Mouse (Mus musculus): Measurements from ENCODE around the gene Ly6g6e. TPM values are rescaled to one million over a fixed set of nuclear protein-coding genes. Genes with fewer than 3 reads are reported as not detected.

The Ly6g6e gene
- polyA plus RNA-seq, 1 experiment from 2014 or later: 0.53 TPM

DNA sequence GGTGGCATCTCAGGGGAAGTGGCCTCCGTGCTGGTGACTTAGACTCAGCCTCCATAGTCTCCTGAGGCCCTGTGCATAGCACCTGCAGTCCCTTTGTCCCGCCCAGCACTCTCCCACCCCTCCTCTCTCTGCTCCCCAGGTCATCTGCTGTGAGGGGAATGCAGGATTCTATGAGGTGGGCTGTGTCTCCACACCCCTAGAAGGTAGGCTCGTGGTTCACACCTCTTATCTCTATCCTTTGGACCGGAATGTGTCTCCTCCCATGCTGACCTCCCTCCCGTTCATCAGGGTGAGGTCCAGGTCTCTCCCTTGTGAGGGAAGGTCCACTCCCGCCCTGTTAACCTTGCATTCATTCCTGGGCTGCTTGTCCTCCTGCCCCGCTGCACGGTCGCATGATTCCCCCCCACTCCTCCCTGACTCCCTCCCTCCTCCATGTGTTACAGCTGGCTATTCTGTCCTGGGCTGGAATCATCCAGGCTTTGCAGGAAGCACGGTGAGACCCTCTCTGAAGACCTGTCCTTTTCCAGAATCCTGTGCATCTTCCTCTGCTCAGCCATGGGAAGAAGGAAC lies 23.6 kb downstream of the Ly6g6e start:
- Histone ChIP-seq H3K9me3 (no peaks in the 10 kb centered on the region), H3K4me1 (replicated peaks) (no peaks in the 10 kb centered on the region), H3K4me2 (no peak overlapping the region), H3K27me3 (no peaks in the 10 kb centered on the region), H3K9ac (no peak overlapping the region), H3K27ac (replicated peaks) (no peak overlapping the region), H3K36me3 (peaks cover 61% of the 10 kb centered on the region), H3K4me3 (no peak overlapping the region)
- ATAC-seq (ENCODE audit: low FRiP score, low read depth): no peak
- 74% methylated on average over 10 of the region's 10 CpGs for WGBS

DNA sequence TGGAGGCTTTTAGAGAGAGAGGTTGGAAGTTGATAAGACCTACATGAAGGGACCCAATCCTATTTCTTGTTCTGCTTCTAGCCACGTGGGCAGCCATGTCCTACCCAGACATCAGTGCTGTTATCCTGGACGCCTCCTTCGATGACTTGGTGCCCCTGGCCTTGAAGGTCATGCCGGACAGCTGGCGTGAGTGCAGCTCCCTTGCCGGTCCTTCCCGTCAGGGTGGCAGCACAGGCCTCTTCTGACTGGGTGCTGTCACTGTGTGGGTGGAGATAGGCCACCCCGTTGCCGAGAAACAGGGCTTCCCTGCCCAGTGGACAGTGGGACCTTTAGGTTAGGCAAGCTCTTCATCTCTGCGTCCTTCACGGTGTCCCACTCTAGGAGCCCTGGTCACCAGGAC lies 24.5 kb downstream of the Ly6g6e start:
- Histone ChIP-seq H3K9me3 (no peaks in the 10 kb centered on the region), H3K27ac (replicated peaks) (no peak overlapping the region), H3K4me2 (no peak overlapping the region), H3K27me3 (no peaks in the 10 kb centered on the region), H3K4me1 (replicated peaks) (peaks cover 4% of the 10 kb centered on the region; the same call in 1 of the 2 replicates), H3K4me3 (no peak overlapping the region), H3K36me3 (peaks cover 57% of the 10 kb centered on the region), H3K9ac (no peak overlapping the region)
- no peak for ATAC-seq (ENCODE audit: low FRiP score, low read depth)
- WGBS: 91% methylated on average over 11 of the region's 11 CpGs

DNA sequence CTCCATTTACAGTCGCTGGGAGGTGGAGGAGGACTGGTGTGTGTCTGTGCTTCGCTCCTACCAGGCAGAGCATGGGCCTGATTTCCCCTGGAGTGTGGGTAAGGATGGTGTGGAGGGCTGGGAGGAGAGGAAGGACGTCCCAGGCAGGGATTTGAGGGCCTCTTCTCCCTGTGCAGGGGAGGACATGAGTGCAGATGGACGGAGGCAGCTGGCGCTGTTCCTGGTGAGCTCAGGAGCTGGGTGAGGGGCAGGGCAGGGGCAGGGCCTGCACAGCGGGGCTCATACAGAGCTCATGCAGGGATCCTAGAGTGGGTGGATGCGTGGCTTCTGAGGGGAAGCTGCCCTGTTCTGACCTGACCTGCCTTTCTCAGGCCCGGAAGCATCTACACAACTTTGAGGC lies 25.6 kb downstream of the Ly6g6e start:
- H3K36me3 ChIP-seq: peaks cover 53% of the 10 kb centered on the region
- no peaks in the 10 kb centered on the region for H3K9me3 ChIP-seq
- H3K4me3 ChIP-seq: no peak overlapping the region
- no peak overlapping the region for H3K9ac ChIP-seq
- H3K27ac ChIP-seq (replicated peaks): no peak overlapping the region
- H3K27me3 ChIP-seq: no peaks in the 10 kb centered on the region
- 77% methylated on average over 8 of the region's 8 CpGs for WGBS
- H3K4me1 ChIP-seq (replicated peaks): peaks cover 7% of the 10 kb centered on the region; the same call in 1 of the 2 replicates
- ATAC-seq (ENCODE audit: low FRiP score, low read depth): no peak
- H3K4me2 ChIP-seq: no peak overlapping the region

DNA sequence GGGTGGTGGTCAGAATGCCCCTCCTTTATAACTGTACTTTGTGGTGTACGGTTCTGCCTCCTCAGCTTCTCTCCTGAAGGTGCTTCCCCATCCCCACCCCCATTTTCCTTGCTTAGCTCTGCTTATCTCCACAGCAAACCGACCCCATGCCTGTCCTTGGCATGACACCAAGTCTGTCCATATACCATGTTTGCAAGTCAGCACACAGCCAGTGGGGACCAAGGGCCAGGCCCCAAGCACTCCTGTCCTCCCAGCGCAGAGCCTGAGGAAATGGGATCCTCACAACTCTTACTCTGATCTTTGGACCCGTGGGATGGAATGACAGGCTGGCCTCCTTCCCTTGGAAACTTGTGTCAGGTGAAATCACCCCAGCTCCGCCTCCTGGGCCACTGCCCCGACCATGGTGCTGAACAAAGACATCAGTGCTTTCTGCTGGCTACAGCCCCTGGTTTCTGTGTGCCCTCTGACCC lies 26.6 kb downstream of the Ly6g6e start:
- H3K9ac ChIP-seq: no peak overlapping the region
- no peak overlapping the region for H3K27ac ChIP-seq (replicated peaks)
- WGBS: 68% methylated on average over 6 of the region's 6 CpGs
- no peak overlapping the region for H3K4me2 ChIP-seq
- no peaks in the 10 kb centered on the region for H3K9me3 ChIP-seq
- no peaks in the 10 kb centered on the region for H3K27me3 ChIP-seq
- no peak for ATAC-seq (ENCODE audit: low FRiP score, low read depth)
- peaks cover 7% of the 10 kb centered on the region; the same call in 1 of the 2 replicates for H3K4me1 ChIP-seq (replicated peaks)
- H3K4me3 ChIP-seq: no peak overlapping the region
- H3K36me3 ChIP-seq: peaks cover 45% of the 10 kb centered on the region

DNA sequence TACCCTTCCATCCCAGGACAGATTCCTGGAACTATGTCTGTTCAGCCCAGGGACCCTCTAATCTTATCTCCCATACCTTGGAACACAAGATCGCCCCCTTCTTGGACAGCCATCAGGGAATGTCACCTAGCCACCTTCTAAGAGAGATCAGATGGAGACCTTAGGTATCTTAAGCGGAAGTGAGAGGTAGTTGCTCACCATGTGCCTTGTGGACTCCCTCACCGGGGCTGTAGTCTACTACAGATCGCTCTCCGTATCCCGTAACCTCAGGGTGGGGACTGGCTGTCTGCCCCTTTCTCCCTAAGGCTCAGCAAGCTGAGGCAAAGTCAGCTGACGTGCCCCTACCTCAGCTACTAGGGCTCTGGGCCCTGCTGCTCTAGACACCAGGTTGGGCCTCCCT lies 27.4 kb downstream of the Ly6g6e start:
- H3K4me2 ChIP-seq: no peak overlapping the region
- H3K9ac ChIP-seq: no peak overlapping the region
- ATAC-seq (ENCODE audit: low FRiP score, low read depth): no peak
- H3K36me3 ChIP-seq: peaks cover 36% of the 10 kb centered on the region
- H3K4me1 ChIP-seq (replicated peaks): peaks cover 7% of the 10 kb centered on the region; the same call in 1 of the 2 replicates
- no peaks in the 10 kb centered on the region for H3K9me3 ChIP-seq
- H3K27ac ChIP-seq (replicated peaks): no peak overlapping the region
- no peaks in the 10 kb centered on the region for H3K27me3 ChIP-seq
- H3K4me3 ChIP-seq: no peak overlapping the region
- 94% methylated on average over 7 of the region's 7 CpGs for WGBS

GRCm38 (mm10) chr17:35104754-35105153 lies 28.1 kb downstream of the Ly6g6e start:
- no peak overlapping the region for H3K27ac ChIP-seq (replicated peaks)
- ATAC-seq (ENCODE audit: low FRiP score, low read depth): no peak
- peaks cover 7% of the 10 kb centered on the region; the same call in 1 of the 2 replicates for H3K4me1 ChIP-seq (replicated peaks)
- peaks cover 31% of the 10 kb centered on the region for H3K36me3 ChIP-seq
- H3K4me2 ChIP-seq: no peak overlapping the region
- no peaks in the 10 kb centered on the region for H3K9me3 ChIP-seq
- no peaks in the 10 kb centered on the region for H3K27me3 ChIP-seq
- WGBS: 78% methylated on average over 6 of the region's 6 CpGs
- H3K9ac ChIP-seq: no peak overlapping the region
- no peak overlapping the region for H3K4me3 ChIP-seq

DNA sequence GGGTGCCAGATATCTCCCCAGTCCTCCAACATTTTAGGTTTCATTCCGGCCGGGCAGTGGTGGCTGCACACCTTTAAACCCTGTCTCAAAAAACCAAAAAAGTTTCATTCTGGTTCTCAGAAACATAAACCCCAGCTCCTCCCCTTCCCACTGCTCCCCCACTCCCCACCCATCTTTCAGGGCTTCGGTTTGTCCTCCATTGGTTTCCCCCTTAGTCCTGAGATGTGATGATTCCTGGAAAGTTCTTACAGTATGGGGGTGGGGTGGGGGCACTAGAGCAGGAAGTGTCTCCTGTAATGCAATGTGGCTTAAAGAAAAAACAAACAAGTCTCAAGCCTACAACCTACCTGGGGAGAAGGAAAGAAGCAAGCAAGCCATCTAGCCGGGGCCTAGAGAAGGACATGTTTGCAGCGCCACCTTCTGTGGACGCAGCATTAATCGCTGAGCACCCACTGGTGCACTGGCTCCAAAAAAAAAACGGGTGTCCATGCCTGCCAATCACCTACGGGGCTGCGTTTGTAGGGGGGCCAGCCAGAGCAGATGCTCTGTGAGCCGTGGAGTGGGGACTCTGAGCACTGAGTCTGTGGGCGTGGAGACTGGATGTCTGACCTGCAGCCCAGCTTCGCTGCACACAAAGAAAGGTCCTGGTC lies 29.2 kb downstream of the Ly6g6e start:
- H3K9ac ChIP-seq: 0 out of 2 replicates have a peak overlapping the region, but pooled peaks have one; percentile 25
- peaks cover 20% of the 10 kb centered on the region for H3K36me3 ChIP-seq
- peak overlapping the region; percentile 42 for H3K4me2 ChIP-seq
- no peaks in the 10 kb centered on the region for H3K27me3 ChIP-seq
- H3K4me1 ChIP-seq (replicated peaks): peaks cover 7% of the 10 kb centered on the region; the same call in 1 of the 2 replicates
- 22% methylated on average over 13 of the region's 13 CpGs for WGBS
- no peak overlapping the region for H3K27ac ChIP-seq (replicated peaks)
- 0 out of 2 replicates have a peak, but pooled peaks have one; percentile 14 for ATAC-seq (ENCODE audit: low FRiP score, low read depth)
- H3K9me3 ChIP-seq: no peaks in the 10 kb centered on the region
- 0 out of 2 replicates have a peak overlapping the region, but pooled peaks have one; percentile 7 for H3K4me3 ChIP-seq

- H3K9ac ChIP-seq: no peak overlapping the region
- no peak overlapping the region for H3K4me2 ChIP-seq
- WGBS: 70% methylated on average over 3 of the region's 3 CpGs
- ATAC-seq (ENCODE audit: low FRiP score, low read depth): 0 out of 2 replicates have a peak, but pooled peaks have one; percentile 7
- H3K27me3 ChIP-seq: no peaks in the 10 kb centered on the region
- H3K27ac ChIP-seq (replicated peaks): no peak overlapping the region
- no peaks in the 10 kb centered on the region for H3K9me3 ChIP-seq
- H3K36me3 ChIP-seq: peaks cover 13% of the 10 kb centered on the region
- H3K4me3 ChIP-seq: no peak overlapping the region
- peaks cover 7% of the 10 kb centered on the region; the same call in 1 of the 2 replicates for H3K4me1 ChIP-seq (replicated peaks)
Measured at GRCm38 (mm10) chr17:35106522-35106921, 29.8 kb downstream of the Ly6g6e start.

DNA sequence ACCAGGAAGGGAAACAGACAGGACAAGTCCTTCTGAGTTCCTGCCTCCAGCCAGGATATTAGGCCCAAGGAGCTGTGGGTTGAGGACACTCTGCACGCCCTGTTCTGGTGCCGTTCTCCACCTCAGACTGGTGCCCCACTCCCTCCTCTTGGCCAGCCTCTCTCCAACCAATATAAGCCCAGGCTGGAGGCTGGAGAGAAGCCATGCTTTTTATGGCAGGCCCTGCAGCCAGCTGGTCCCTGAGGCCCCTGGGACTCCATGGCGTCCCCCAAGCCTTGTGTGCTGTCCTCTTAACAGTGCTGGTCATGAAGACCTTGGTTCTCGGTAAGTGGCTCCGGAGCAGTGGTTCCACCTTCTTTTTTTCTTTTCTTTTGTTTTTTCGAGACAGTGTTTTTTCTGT lies 31.4 kb downstream of the Ly6g6e start, which contains the start of gene Ly6g5c:
Gene Ly6g5c, plus strand, starts transcription at position 183 of the 400 bp plus-strand sequence.
- ATAC-seq (ENCODE audit: low FRiP score, low read depth): no peak
- Histone ChIP-seq H3K36me3 (no peaks in the 10 kb centered on the region), H3K4me1 (replicated peaks) (peaks cover 7% of the 10 kb centered on the region; the same call in 1 of the 2 replicates), H3K27me3 (no peaks in the 10 kb centered on the region), H3K27ac (replicated peaks) (no peak within 1 kb of the TSS), H3K9ac (no peak within 1 kb of the TSS), H3K4me2 (no peak within 1 kb of the TSS), H3K4me3 (no peak within 1 kb of the TSS), H3K9me3 (no peaks in the 10 kb centered on the region)
- WGBS: 74% methylated on average over 6 of the region's 6 CpGs

- Histone ChIP-seq H3K9me3 (no peaks in the 10 kb centered on the region), H3K27ac (replicated peaks) (no peak overlapping the region), H3K4me3 (no peak overlapping the region), H3K4me1 (replicated peaks) (no peaks in the 10 kb centered on the region), H3K36me3 (peaks cover 25% of the 10 kb centered on the region), H3K27me3 (no peaks in the 10 kb centered on the region), H3K9ac (no peak overlapping the region), H3K4me2 (no peak overlapping the region)
- ATAC-seq (ENCODE audit: low FRiP score, low read depth): no peak
- WGBS: 60% methylated on average over 9 of the region's 9 CpGs
Measured at GRCm38 (mm10) chr17:35111774-35112173, 35.1 kb downstream of the Ly6g6e start.

DNA sequence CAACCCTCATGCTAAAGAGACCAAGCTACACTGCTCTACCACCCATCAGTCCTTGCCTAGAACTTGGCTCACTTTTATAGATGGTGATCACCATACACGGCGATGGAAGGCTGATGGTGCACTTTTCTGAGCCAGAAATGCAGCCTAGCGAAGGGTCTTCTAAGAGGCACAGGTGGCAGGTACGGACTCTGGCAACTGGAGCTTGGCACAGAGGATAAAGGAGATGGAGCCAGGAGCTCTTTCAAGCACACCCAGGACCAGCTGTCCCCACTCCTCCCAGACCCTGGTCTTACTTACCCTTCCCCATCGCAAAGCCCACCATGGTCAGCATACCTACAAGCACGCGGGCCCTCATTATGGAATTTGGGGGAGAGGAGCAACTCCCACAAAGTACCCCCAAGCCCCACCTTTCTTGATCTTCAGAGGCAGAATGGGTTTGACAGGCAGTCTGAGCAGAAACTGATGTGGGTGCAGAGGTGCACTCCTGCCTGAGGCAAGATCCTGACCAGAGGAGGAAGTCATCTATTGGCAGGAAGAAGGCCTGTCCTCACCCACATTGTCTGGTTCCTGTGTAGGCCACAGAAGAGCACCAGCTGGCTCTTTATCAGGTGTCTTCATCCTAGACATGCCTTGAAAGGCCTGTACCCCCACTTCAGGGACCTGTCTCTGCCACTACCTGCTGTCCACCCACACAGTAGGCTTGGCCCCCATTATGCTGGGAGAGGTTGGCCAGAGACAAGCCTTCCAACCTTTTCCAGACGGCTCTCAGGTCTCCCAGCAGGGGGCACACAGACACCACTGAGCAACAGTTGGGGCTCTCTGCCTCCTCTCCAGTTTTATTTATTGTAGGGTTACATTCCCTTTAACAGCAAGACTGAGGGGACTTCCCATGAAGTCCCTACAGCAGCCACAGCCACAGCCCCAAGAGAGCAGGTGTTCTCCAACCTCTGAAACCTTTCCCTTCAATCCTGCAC lies 38.6 kb downstream of the Ly6g6e start, which contains the start of gene Ly6g5b:
Gene Ly6g5b, minus strand, starts transcription at position 383 of the 974 bp plus-strand sequence.
- no peak within 1 kb of the TSS for H3K4me3 ChIP-seq
- 87% methylated on average over 8 of the region's 8 CpGs for WGBS
- no peak within 1 kb of the TSS for H3K4me2 ChIP-seq
- H3K36me3 ChIP-seq: peaks cover 47% of the 10 kb centered on the region
- H3K4me1 ChIP-seq (replicated peaks): peaks cover 9% of the 10 kb centered on the region
- no peaks in the 10 kb centered on the region for H3K9me3 ChIP-seq
- H3K27me3 ChIP-seq: no peaks in the 10 kb centered on the region
- ATAC-seq (ENCODE audit: low FRiP score, low read depth): no peak
- no peak within 1 kb of the TSS for H3K27ac ChIP-seq (replicated peaks)
- H3K9ac ChIP-seq: no peak within 1 kb of the TSS
